Mouse (Mus musculus): Measurements from ENCODE around the gene Vmn1r40. TPM values are rescaled to one million over a fixed set of nuclear protein-coding genes. Genes with fewer than 3 reads are reported as not detected.

Vmn1r40 gene
- total RNA-seq, 4 experiments from 2014 or later = not detected

Other genes with a start within 250 kb of the Vmn1r40 start
- 10 to 100 TPM; 30.0 to 51.0 (median 39.4) TPM for gene Chchd6, start 111.9 kb upstream of the Vmn1r40 start, total RNA-seq (2022)
- 10 to 100 TPM in 3 of 4 experiments, 1 to 10 TPM in 1; 9.5 to 18.8 (median 14.4) TPM for gene Txnrd3, start 63.6 kb upstream of the Vmn1r40 start, total RNA-seq (2022)
- gene Vmn1r41, start 33.2 kb downstream of the Vmn1r40 start, total RNA-seq (2022) = not detected
- not detected for gene Vmn1r42, start 168.9 kb downstream of the Vmn1r40 start, total RNA-seq (2022)
- not detected for gene Vmn1r43, start 168.9 kb downstream of the Vmn1r40 start, total RNA-seq (2022)
- not detected for gene Vmn1r44, start 176.1 kb downstream of the Vmn1r40 start, total RNA-seq (2022)
- gene Vmn1r45, start 233.1 kb downstream of the Vmn1r40 start, total RNA-seq (2022) = not detected

Measured in adrenal gland, adult 8-10 months (tissue).